Mouse (Mus musculus): ENCODE data around the gene Erlin1.

- TF ChIP-seq GATA1 (IDR thresholded peaks at IDR 0.05; ENCODE audit: low read length) (no peak), TAL1 (IDR thresholded peaks at IDR 0.05; ENCODE audit: low read length) (no peak)
These were observed 83.4 kb downstream of the Erlin1 start, which contains the start of gene Cpn1 for GRCm38 (mm10) chr19:43986069-43986794.

Measured in erythroblast, embryonic 14.5 days (primary cell).